Mouse (Mus musculus) bone marrow macrophage, adult 2 months (primary cell): ENCODE results near the gene Trappc13.

ENCODE experiments used
- CTCF ChIP-seq: IDR thresholded peaks from 2 replicates; pipeline ENCODE4 v1.5.1; 2012; ENCODE audit warnings: low read depth, mild to moderate bottlenecking, low read length, moderate library complexity
- POLR2A ChIP-seq: IDR thresholded peaks from 2 replicates; pipeline ENCODE4 v1.6.1; 2012; ENCODE audit warnings: mild to moderate bottlenecking, low read depth, low read length, borderline replicate concordance

DNA sequence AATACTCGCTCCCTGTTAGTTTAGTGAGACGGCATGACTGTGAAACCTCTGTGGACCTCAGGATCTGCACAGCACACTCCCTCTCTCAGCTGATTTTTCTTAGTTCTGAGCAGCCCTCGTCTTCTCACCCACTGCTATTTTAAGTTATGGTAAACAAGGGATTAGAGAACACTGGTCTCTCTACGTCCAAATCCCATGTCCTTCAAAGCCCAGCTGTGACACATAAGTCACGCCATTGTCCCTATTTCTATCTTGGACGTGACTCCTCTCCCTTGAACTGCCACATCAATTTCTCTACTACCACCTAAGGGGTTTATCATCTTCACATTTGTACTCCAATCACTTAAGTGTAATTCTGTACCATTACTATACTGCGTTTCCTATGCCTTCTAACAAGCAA, 82.3 kb downstream of the Trappc13 start:
- TF ChIP-seq POLR2A: no peak
- TF ChIP-seq CTCF: no peak
